Mouse (Mus musculus): Measurements from ENCODE around the gene Ppm1h. TPM values are rescaled to one million over a fixed set of nuclear protein-coding genes. Genes with fewer than 3 reads are reported as not detected.
"Not testable (repeated sequence)": the region's sequence is repeated elsewhere in the genome, so short reads cannot be mapped to it uniquely, and the experiment has no call there.

Ppm1h gene
- polyA plus RNA-seq, 1 experiment from 2014 or later = 12.2 TPM

DNA sequence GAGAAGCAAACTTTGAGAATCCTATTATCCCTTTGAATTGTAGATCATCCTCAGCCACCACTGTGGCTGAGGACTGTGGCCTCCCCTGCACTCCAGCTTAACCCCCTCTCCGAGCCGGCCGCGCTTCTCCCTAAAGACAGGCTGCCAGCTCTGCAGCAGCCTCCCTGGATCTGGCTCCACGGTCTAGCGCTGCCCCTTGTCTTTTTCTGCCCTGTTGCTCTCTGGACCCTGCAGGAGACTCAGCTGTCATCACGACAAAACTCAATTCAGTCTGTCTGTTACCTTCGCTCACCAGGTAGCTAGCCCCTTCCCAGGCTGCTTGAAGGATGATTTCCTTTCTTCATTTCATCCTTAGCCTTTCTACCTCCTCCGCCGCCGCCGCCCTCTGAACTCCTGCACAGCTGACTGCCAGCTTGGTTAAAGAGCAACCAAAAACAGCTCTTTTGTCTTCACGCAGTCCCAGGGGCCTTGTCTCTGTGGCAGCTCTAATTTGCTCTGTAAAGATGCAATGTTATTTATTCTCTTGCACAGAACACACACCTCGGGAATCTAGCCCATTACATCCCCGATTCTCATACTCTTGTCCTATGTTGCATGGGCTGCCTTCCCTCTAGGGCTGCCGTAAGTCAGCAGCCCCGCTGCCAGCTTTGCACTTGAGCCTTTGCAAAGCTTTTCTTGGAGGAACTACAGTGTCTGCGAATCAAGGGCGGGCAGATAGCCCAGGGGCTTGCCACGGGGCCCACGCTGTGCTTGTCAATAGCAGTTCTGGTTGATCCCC, 285.1 kb downstream of the Ppm1h start:
- Histone ChIP-seq H3K4me1 (replicated peaks; ENCODE audit: control insufficient read depth, insufficient read depth, low read length) (peaks cover 15% of the 10 kb centered on the region), H3K9ac (replicated peaks; ENCODE audit: low read depth, low read length) (peak overlapping the region; percentile 12; the same call in 1 of the 2 replicates), H3K27ac (ENCODE audit: low read length) (peak overlapping the region; percentile 1), H3K36me3 (ENCODE audit: control insufficient read depth, insufficient read depth) (no peaks in the 10 kb centered on the region), H3K4me3 (replicated peaks; ENCODE audit: low read length) (peak overlapping the region; percentile 17), H3K4me2 (ENCODE audit: low read length) (peak overlapping the region; percentile 49), H3K27me3 (replicated peaks; ENCODE audit: control insufficient read depth, insufficient read depth, low read length) (no peaks in the 10 kb centered on the region), H3K9me3 (ENCODE audit: control insufficient read depth, low read length) (no peaks in the 10 kb centered on the region)
- ATAC-seq = peak; percentile 51
- under 1% methylated on average over 21 of the region's 21 CpGs for WGBS

DNA sequence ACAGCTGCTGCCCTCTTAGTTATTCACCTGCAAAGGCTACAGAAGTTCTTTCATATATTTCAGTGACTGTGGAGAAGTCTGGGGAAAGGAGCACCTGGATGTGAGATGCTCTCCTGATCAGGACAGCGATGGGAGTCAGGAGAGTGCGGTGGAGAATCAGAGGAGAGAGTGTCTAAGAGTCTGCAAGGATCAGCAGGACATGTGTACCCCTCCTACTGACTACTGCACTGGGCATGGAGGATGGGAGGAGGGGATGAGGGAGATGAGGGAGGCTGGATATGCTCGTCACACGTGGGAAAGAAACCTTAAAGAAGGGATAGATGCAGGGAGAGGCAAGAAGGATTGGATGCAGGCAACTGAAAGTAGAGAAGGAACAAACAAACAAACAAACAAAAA, 285.7 kb downstream of the Ppm1h start:
- no peak overlapping the region for H3K27ac ChIP-seq (ENCODE audit: low read length)
- H3K9ac ChIP-seq (replicated peaks; ENCODE audit: low read depth, low read length) = 0 out of 2 replicates have a peak overlapping the region, but pooled peaks have one; percentile 12
- H3K27me3 ChIP-seq (replicated peaks; ENCODE audit: control insufficient read depth, insufficient read depth, low read length) = no peaks in the 10 kb centered on the region
- H3K36me3 ChIP-seq (ENCODE audit: control insufficient read depth, insufficient read depth) = no peaks in the 10 kb centered on the region
- no peak overlapping the region for H3K4me3 ChIP-seq (replicated peaks; ENCODE audit: low read length)
- no peaks in the 10 kb centered on the region for H3K9me3 ChIP-seq (ENCODE audit: control insufficient read depth, low read length)
- peak overlapping the region; percentile 49 for H3K4me2 ChIP-seq (ENCODE audit: low read length)
- peak; percentile 30; the same call in 1 of the 2 replicates for ATAC-seq
- peaks cover 15% of the 10 kb centered on the region for H3K4me1 ChIP-seq (replicated peaks; ENCODE audit: control insufficient read depth, insufficient read depth, low read length)
- WGBS = 28% methylated on average over 4 of the region's 4 CpGs

DNA sequence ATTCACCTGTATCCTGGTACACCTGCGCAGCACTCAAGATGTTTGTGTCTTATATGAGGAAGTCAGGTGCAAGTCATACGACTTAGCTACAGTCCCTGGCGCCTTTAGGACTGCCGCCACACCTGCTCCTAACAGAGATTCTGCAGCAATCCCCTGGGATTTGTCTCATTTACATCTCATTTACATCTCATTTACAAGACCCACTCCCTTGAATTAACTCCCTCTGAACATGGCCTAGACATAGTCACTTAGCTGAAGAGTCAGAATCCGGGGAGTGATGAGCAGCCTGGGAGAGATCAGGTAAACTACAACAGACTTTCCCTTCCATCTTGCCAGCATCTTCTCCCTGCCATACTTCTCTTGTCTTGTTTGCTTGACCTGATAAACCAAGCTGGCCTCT, 287.1 kb downstream of the Ppm1h start:
- H3K36me3 ChIP-seq (ENCODE audit: control insufficient read depth, insufficient read depth); H3K27me3 ChIP-seq (replicated peaks; ENCODE audit: control insufficient read depth, insufficient read depth, low read length); H3K27ac ChIP-seq (ENCODE audit: low read length); H3K9ac ChIP-seq (replicated peaks; ENCODE audit: low read depth, low read length); H3K9me3 ChIP-seq (ENCODE audit: control insufficient read depth, low read length); H3K4me2 ChIP-seq (ENCODE audit: low read length); H3K4me3 ChIP-seq (replicated peaks; ENCODE audit: low read length): not testable (repeated sequence)
- ATAC-seq = 0 out of 2 replicates have a peak, but pooled peaks have one; percentile 43
- 41% methylated on average over 4 of the region's 5 CpGs for WGBS
- H3K4me1 ChIP-seq (replicated peaks; ENCODE audit: control insufficient read depth, insufficient read depth, low read length) = peaks cover 15% of the 10 kb centered on the region

DNA sequence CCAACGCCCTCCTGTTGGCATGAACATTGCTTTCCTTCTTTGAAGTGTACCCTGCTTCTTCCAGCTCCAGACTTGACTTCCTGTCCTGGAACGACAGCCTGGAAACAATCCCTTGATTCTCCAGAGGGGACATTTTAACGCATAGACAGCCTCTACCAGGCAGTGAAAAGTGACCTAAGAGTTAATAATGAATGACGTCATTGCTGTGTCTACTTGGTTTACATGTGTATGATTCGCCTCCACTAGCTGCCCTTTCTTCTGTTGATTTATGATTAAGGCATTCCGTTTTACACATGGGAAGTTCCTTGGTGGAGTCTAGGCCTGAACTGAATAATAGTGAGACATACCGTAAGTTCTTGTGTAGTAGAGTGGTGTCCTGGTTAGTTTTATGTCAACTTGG, 287.9 kb downstream of the Ppm1h start:
- no peaks in the 10 kb centered on the region for H3K36me3 ChIP-seq (ENCODE audit: control insufficient read depth, insufficient read depth)
- ATAC-seq = no peak
- H3K27ac ChIP-seq (ENCODE audit: low read length) = no peak overlapping the region
- no peaks in the 10 kb centered on the region for H3K9me3 ChIP-seq (ENCODE audit: control insufficient read depth, low read length)
- H3K27me3 ChIP-seq (replicated peaks; ENCODE audit: control insufficient read depth, insufficient read depth, low read length) = no peaks in the 10 kb centered on the region
- WGBS = 79% methylated on average over 7 of the region's 7 CpGs
- H3K4me2 ChIP-seq (ENCODE audit: low read length) = no peak overlapping the region
- no peak overlapping the region for H3K4me3 ChIP-seq (replicated peaks; ENCODE audit: low read length)
- peaks cover 13% of the 10 kb centered on the region for H3K4me1 ChIP-seq (replicated peaks; ENCODE audit: control insufficient read depth, insufficient read depth, low read length)
- no peak overlapping the region for H3K9ac ChIP-seq (replicated peaks; ENCODE audit: low read depth, low read length)

DNA sequence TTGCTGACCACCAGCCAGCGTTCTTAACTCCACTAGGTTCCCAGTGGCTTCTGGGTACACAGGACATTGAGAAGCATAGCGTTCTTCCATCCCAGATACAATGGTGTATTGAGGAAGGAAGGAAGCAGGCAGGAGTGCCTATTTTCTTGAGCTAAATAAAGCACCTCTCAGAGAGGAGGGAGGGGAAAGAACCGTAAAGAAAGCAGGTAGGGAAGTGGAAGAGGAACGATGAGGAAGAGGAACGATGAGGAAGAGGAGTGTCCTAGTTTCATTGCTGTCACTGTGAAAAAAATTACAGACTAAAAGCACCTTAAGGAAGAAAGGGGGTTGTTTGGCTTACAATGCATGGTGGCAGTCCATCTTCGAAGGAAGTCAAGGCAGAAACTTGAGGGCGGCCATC, 291.6 kb downstream of the Ppm1h start:
- H3K4me3 ChIP-seq (replicated peaks; ENCODE audit: low read length) = no peak overlapping the region
- WGBS = 91% methylated on average over 7 of the region's 7 CpGs
- no peak overlapping the region for H3K4me2 ChIP-seq (ENCODE audit: low read length)
- H3K4me1 ChIP-seq (replicated peaks; ENCODE audit: control insufficient read depth, insufficient read depth, low read length) = no peaks in the 10 kb centered on the region
- H3K27me3 ChIP-seq (replicated peaks; ENCODE audit: control insufficient read depth, insufficient read depth, low read length) = no peaks in the 10 kb centered on the region
- H3K27ac ChIP-seq (ENCODE audit: low read length) = no peak overlapping the region
- no peaks in the 10 kb centered on the region for H3K36me3 ChIP-seq (ENCODE audit: control insufficient read depth, insufficient read depth)
- H3K9ac ChIP-seq (replicated peaks; ENCODE audit: low read depth, low read length) = no peak overlapping the region
- ATAC-seq = no peak
- H3K9me3 ChIP-seq (ENCODE audit: control insufficient read depth, low read length) = no peaks in the 10 kb centered on the region

DNA sequence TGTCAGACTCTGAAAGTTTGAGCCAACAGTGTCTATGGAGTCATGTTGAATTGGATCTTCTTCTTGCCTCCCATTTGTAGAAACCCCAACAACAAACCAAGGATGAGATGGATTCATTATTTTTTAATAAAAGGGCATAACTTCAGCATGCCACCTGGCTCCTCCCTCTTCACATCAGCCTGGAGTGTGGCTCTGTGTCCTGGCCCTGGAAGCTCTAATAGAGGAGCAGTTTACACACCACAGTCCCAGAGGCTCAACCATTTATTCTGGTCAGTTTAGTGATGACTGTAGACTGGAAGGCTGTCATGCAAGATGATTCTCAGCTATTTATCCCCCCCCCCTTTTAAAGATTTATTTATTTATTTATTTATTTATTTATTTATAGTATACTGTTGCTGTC, 294.7 kb downstream of the Ppm1h start:
- no peak for ATAC-seq
- H3K9ac ChIP-seq (replicated peaks; ENCODE audit: low read depth, low read length) = no peak overlapping the region

DNA sequence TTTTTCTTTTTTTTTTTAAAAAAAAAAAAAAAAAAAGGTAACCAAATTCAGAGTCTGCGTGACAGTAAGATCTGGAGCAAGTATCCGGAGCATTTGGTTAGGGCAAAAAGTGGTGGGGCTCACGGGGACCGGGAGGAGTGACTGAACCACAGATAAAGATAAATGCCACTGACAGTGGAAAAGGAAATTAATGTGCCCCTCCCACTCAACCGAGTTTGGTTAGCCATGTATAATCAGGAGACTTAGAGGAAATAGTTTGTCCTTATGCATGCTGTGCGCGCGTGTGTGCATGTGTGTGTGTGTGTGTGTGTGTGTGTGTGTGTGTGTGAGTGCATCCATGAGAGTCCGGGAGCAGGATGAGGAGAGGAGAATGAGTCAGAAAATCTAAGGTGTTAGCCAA, 297.5 kb downstream of the Ppm1h start:
- ATAC-seq = no peak
- 78% methylated on average over 9 of the region's 9 CpGs for WGBS
- H3K9me3 ChIP-seq (ENCODE audit: control insufficient read depth, low read length) = no peaks in the 10 kb centered on the region
- H3K4me3 ChIP-seq (replicated peaks; ENCODE audit: low read length) = no peak overlapping the region
- no peaks in the 10 kb centered on the region for H3K4me1 ChIP-seq (replicated peaks; ENCODE audit: control insufficient read depth, insufficient read depth, low read length)
- no peak overlapping the region for H3K9ac ChIP-seq (replicated peaks; ENCODE audit: low read depth, low read length)
- H3K36me3 ChIP-seq (ENCODE audit: control insufficient read depth, insufficient read depth) = peaks cover 4% of the 10 kb centered on the region
- no peak overlapping the region for H3K4me2 ChIP-seq (ENCODE audit: low read length)
- H3K27ac ChIP-seq (ENCODE audit: low read length) = no peak overlapping the region
- H3K27me3 ChIP-seq (replicated peaks; ENCODE audit: control insufficient read depth, insufficient read depth, low read length) = no peaks in the 10 kb centered on the region

More for the DNA sequence above, 294.7 kb downstream of the Ppm1h start:
- Histone ChIP-seq H3K27me3 (replicated peaks; ENCODE audit: control insufficient read depth, insufficient read depth, low read length) (no peaks in the 10 kb centered on the region), H3K4me2 (ENCODE audit: low read length) (no peak overlapping the region), H3K9me3 (ENCODE audit: control insufficient read depth, low read length) (no peaks in the 10 kb centered on the region), H3K27ac (ENCODE audit: low read length) (no peak overlapping the region), H3K4me1 (replicated peaks; ENCODE audit: control insufficient read depth, insufficient read depth, low read length) (no peaks in the 10 kb centered on the region), H3K4me3 (replicated peaks; ENCODE audit: low read length) (no peak overlapping the region), H3K36me3 (ENCODE audit: control insufficient read depth, insufficient read depth) (no peaks in the 10 kb centered on the region)

DNA sequence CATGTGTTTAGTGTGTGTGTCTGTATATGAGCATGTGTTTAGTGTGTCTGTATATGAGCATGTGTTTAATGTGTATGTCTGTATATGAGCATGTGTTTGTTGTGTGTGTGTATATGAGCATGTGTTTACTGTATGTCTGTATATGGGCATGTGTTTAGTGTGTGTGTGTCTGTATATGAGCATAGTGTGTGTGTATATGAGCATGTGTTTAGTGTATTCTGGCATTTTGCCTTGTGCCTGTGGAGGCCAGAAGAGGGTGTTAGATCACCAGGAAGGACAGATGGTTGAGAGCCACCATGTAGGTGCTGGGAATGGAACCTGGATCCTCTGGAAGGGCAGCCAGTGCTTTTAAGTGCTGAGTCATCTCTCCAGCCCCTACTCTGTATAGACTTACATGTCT, 300.8 kb downstream of the Ppm1h start:
- Histone ChIP-seq H3K36me3 (ENCODE audit: control insufficient read depth, insufficient read depth) (peaks cover 4% of the 10 kb centered on the region), H3K9ac (replicated peaks; ENCODE audit: low read depth, low read length) (no peak overlapping the region), H3K9me3 (ENCODE audit: control insufficient read depth, low read length) (no peaks in the 10 kb centered on the region), H3K27ac (ENCODE audit: low read length) (no peak overlapping the region), H3K27me3 (replicated peaks; ENCODE audit: control insufficient read depth, insufficient read depth, low read length) (no peaks in the 10 kb centered on the region), H3K4me2 (ENCODE audit: low read length) (no peak overlapping the region), H3K4me1 (replicated peaks; ENCODE audit: control insufficient read depth, insufficient read depth, low read length) (peaks cover 15% of the 10 kb centered on the region), H3K4me3 (replicated peaks; ENCODE audit: low read length) (no peak overlapping the region)
- no peak; the same call in 1 of the 2 replicates for ATAC-seq

DNA sequence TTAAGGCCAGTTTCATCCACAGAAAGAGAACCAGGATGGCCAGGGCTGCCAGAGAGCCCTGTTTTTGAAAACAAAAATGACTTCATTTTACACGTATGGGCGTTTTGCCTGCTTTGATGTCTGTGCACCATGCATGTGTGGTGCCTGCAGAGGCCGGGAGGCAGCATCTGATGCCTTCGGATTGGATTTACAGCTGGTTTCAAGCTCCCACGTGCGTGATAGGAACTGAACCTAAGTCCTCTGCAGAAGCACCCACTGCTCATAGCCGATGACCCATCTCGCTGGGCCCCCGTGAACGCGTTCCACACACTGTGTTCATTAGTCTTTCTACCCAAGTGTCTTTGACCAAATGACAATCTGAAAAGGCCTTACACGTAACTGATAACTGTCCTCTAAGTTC, 301.6 kb downstream of the Ppm1h start:
- Histone ChIP-seq H3K36me3 (ENCODE audit: control insufficient read depth, insufficient read depth) (peaks cover 4% of the 10 kb centered on the region), H3K9ac (replicated peaks; ENCODE audit: low read depth, low read length) (no peak overlapping the region), H3K4me1 (replicated peaks; ENCODE audit: control insufficient read depth, insufficient read depth, low read length) (peaks cover 15% of the 10 kb centered on the region), H3K4me3 (replicated peaks; ENCODE audit: low read length) (no peak overlapping the region), H3K27ac (ENCODE audit: low read length) (no peak overlapping the region), H3K27me3 (replicated peaks; ENCODE audit: control insufficient read depth, insufficient read depth, low read length) (no peaks in the 10 kb centered on the region), H3K4me2 (ENCODE audit: low read length) (no peak overlapping the region), H3K9me3 (ENCODE audit: control insufficient read depth, low read length) (no peaks in the 10 kb centered on the region)
- 95% methylated on average over 12 of the region's 12 CpGs for WGBS
- ATAC-seq = no peak

Measured in forebrain, embryonic 16.5 days (tissue).